Mouse (Mus musculus) liver, embryonic 11.5 days (tissue): ENCODE measurements around the gene Zfhx3. TPM values are rescaled to one million over a fixed set of nuclear protein-coding genes. Genes with fewer than 3 reads are reported as not detected.

Source experiments
- ATAC-seq: fragments of 200-750 bp; cut with Nextera tagmentation; replicated peaks from 2 replicates; pipeline ENCODE4 v1.8.0; 2017; ENCODE audit warnings: moderate number of reproducible peaks, mild to moderate bottlenecking, moderate TSS enrichment, moderate library complexity; ENCODE audit not compliant: low FRiP score
- DNase-seq: peaks from one replicate; pipeline ENCODE4 v3.0.0-alpha.2; 2017; ENCODE audit warnings: low spot score
- H3K27ac ChIP-seq: fragments of 300-500 bp; sonication (generic); 2 replicates; pipeline ENCODE4 v1.5.1; 2014; ENCODE audit warnings: mild to moderate bottlenecking, low read depth, low read length, control low read depth
- H3K27me3 ChIP-seq: fragments of 300-500 bp; sonication (generic); replicated peaks from 2 replicates; pipeline ENCODE4 v1.6.1; 2014; ENCODE audit warnings: low read length, mixed read lengths; ENCODE audit not compliant: control insufficient read depth, insufficient read depth
- H3K36me3 ChIP-seq: fragments of 300-500 bp; sonication (generic); 2 replicates; pipeline ENCODE4 v1.6.1; 2014; ENCODE audit warnings: mild to moderate bottlenecking, low read length, moderate library complexity, mixed read lengths; ENCODE audit not compliant: control insufficient read depth, insufficient read depth
- H3K4me1 ChIP-seq: fragments of 300-500 bp; sonication (generic); replicated peaks from 2 replicates; pipeline ENCODE4 v1.6.1; 2014; ENCODE audit warnings: low read length, mixed read lengths; ENCODE audit not compliant: control insufficient read depth, insufficient read depth
- H3K4me2 ChIP-seq: fragments of 300-500 bp; sonication (generic); 2 replicates; pipeline ENCODE4 v1.6.1; 2014; ENCODE audit warnings: mild to moderate bottlenecking, control low read depth, moderate library complexity
- H3K4me3 ChIP-seq: fragments of 300-500 bp; sonication (generic); 2 replicates; pipeline ENCODE4 v1.5.1; 2014; ENCODE audit warnings: low read depth, low read length, control low read depth
- H3K9ac ChIP-seq: fragments of 300-500 bp; sonication (generic); 2 replicates; pipeline ENCODE4 v1.6.1; 2014; ENCODE audit warnings: low read depth, low read length, control low read depth
- H3K9me3 ChIP-seq: fragments of 300-500 bp; sonication (generic); 2 replicates; pipeline ENCODE4 v1.6.1; 2016; ENCODE audit warnings: low read length, inconsistent platforms, mixed read lengths; ENCODE audit not compliant: control insufficient read depth
- WGBS: fragments of 180-500 bp; shearing (Covaris S2); extraction: QIAGEN DNeasy Blood & Tissue Kit; methylation state at CpG from one replicate; pipeline ENCODE4 v1.1.7; 2014; 5-methylcytosine and 5-hydroxymethylcytosine counted together
- polyA plus RNA-seq: library from polyadenylated mRNA; unstranded; fragments of >200 nt; fragmentation: Nextera tagmentation; extraction: Ambion mirVana; gene quantifications from 2 replicates; pipeline ENCODE4 v1.2.1, GENCODE M21; 2014

The Zfhx3 gene
- polyA plus RNA-seq, 1 experiment from 2014 or later: 6.1 TPM

- Histone ChIP-seq H3K27ac (no peak overlapping the region), H3K27me3 (no peaks in the 10 kb centered on the region), H3K4me2 (no peak overlapping the region), H3K9ac (no peak overlapping the region), H3K36me3 (no peaks in the 10 kb centered on the region), H3K9me3 (no peaks in the 10 kb centered on the region), H3K4me1 (no peaks in the 10 kb centered on the region; the same call in 1 of the 2 replicates), H3K4me3 (no peak overlapping the region)
- DNase-seq: no peak
- 57% methylated on average over 10 of the region's 10 CpGs for WGBS
- ATAC-seq: no peak
These were observed 840.7 kb downstream of the Zfhx3 start for GRCm38 (mm10) chr8:108783155-108783554.

GRCm38 (mm10) chr8:108788156-108788761, 845.8 kb downstream of the Zfhx3 start:
- DNase-seq (no peak), ATAC-seq (no peak)
- 56% methylated on average over 6 of the region's 6 CpGs for WGBS

GRCm38 (mm10) chr8:108788762-108789157, 846.3 kb downstream of the Zfhx3 start:
- H3K9me3 ChIP-seq: peaks cover 8% of the 10 kb centered on the region; the same call in 1 of the 2 replicates
- no peak overlapping the region for H3K4me3 ChIP-seq
- 75% methylated on average over 10 of the region's 10 CpGs for whole genome bisulfite sequencing
- DNase-seq (no peak), ATAC-seq (no peak)
- peaks cover 15% of the 10 kb centered on the region for H3K36me3 ChIP-seq
- no peak overlapping the region for H3K27ac ChIP-seq
- no peak overlapping the region for H3K4me2 ChIP-seq
- 0 out of 2 replicates have a peak, but pooled peaks cover 6% of the 10 kb centered on the region for H3K4me1 ChIP-seq
- no peaks in the 10 kb centered on the region for H3K27me3 ChIP-seq
- no peak overlapping the region for H3K9ac ChIP-seq

More at GRCm38 (mm10) chr8:108788156-108788761, 845.8 kb downstream of the Zfhx3 start:
- peaks cover 8% of the 10 kb centered on the region; the same call in 1 of the 2 replicates for H3K9me3 ChIP-seq
- no peak overlapping the region for H3K4me3 ChIP-seq
- H3K27ac ChIP-seq: no peak overlapping the region
- no peaks in the 10 kb centered on the region for H3K27me3 ChIP-seq
- 0 out of 2 replicates have a peak, but pooled peaks cover 6% of the 10 kb centered on the region for H3K4me1 ChIP-seq
- no peak overlapping the region for H3K9ac ChIP-seq
- no peak overlapping the region for H3K4me2 ChIP-seq
- H3K36me3 ChIP-seq: peaks cover 11% of the 10 kb centered on the region

- Histone ChIP-seq H3K27ac (no peak overlapping the region), H3K36me3 (peaks cover 29% of the 10 kb centered on the region), H3K4me1 (0 out of 2 replicates have a peak, but pooled peaks cover 6% of the 10 kb centered on the region), H3K4me2 (no peak overlapping the region), H3K27me3 (no peaks in the 10 kb centered on the region), H3K9ac (no peak overlapping the region), H3K4me3 (no peak overlapping the region), H3K9me3 (peaks cover 8% of the 10 kb centered on the region; the same call in 1 of the 2 replicates)
- WGBS: 66% methylated on average over 14 of the region's 14 CpGs
- no peak for DNase-seq
- ATAC-seq: no peak
These were observed 848.3 kb downstream of the Zfhx3 start for GRCm38 (mm10) chr8:108790559-108791293.

GRCm38 (mm10) chr8:108796076-108796475, 853.6 kb downstream of the Zfhx3 start:
- peaks cover 8% of the 10 kb centered on the region; the same call in 1 of the 2 replicates for H3K9me3 ChIP-seq
- no peaks in the 10 kb centered on the region for H3K27me3 ChIP-seq
- no peak overlapping the region for H3K9ac ChIP-seq
- no peak overlapping the region for H3K4me3 ChIP-seq
- H3K4me2 ChIP-seq: no peak overlapping the region
- no peak for ATAC-seq
- no peak for DNase-seq
- no peak overlapping the region for H3K27ac ChIP-seq
- WGBS: 86% methylated on average over 3 of the region's 3 CpGs
- no peaks in the 10 kb centered on the region for H3K4me1 ChIP-seq
- peaks cover 31% of the 10 kb centered on the region for H3K36me3 ChIP-seq

GRCm38 (mm10) chr8:108796882-108797281, 854.4 kb downstream of the Zfhx3 start:
- Histone ChIP-seq H3K27ac (no peak overlapping the region), H3K4me1 (no peaks in the 10 kb centered on the region), H3K4me3 (no peak overlapping the region), H3K9me3 (peaks cover 8% of the 10 kb centered on the region; the same call in 1 of the 2 replicates), H3K36me3 (peaks cover 31% of the 10 kb centered on the region), H3K4me2 (no peak overlapping the region), H3K9ac (no peak overlapping the region), H3K27me3 (no peaks in the 10 kb centered on the region)
- ATAC-seq (no peak), DNase-seq (no peak)
- WGBS: 81% methylated on average over 3 of the region's 3 CpGs

GRCm38 (mm10) chr8:108798012-108798411, 855.6 kb downstream of the Zfhx3 start:
- Histone ChIP-seq H3K4me3 (no peak overlapping the region), H3K9ac (no peak overlapping the region), H3K4me1 (peaks cover 3% of the 10 kb centered on the region; the same call in 1 of the 2 replicates), H3K4me2 (no peak overlapping the region), H3K27me3 (no peaks in the 10 kb centered on the region), H3K27ac (no peak overlapping the region), H3K36me3 (peaks cover 22% of the 10 kb centered on the region), H3K9me3 (no peaks in the 10 kb centered on the region)
- ATAC-seq: no peak
- WGBS: 77% methylated on average over 12 of the region's 12 CpGs
- DNase-seq: no peak

- ATAC-seq (no peak), DNase-seq (no peak)
- Histone ChIP-seq H3K4me1 (peaks cover 3% of the 10 kb centered on the region; the same call in 1 of the 2 replicates), H3K9me3 (no peaks in the 10 kb centered on the region), H3K27ac (no peak overlapping the region), H3K4me3 (no peak overlapping the region), H3K36me3 (peaks cover 11% of the 10 kb centered on the region), H3K4me2 (no peak overlapping the region), H3K9ac (no peak overlapping the region), H3K27me3 (no peaks in the 10 kb centered on the region)
- 75% methylated on average over 6 of the region's 6 CpGs for WGBS
These were observed 856.8 kb downstream of the Zfhx3 start for GRCm38 (mm10) chr8:108799250-108799649.
